Mouse (Mus musculus) heart, embryonic 12.5 days (tissue): ENCODE results near the gene Tarsl2. TPM values are rescaled to one million over a fixed set of nuclear protein-coding genes. Genes with fewer than 3 reads are reported as not detected.

Experiments
- ATAC-seq: fragments of 200-750 bp; cut with Nextera tagmentation; 2 replicates; pipeline ENCODE4 v1.8.0; 2017; ENCODE audit warnings: moderate TSS enrichment, moderate library complexity; ENCODE audit not compliant: insufficient number of reproducible peaks, low FRiP score
- H3K27ac ChIP-seq: fragments of 300-500 bp; sonication (generic); 2 replicates; pipeline ENCODE4 v1.5.1; 2016; ENCODE audit warnings: mild to moderate bottlenecking, moderate library complexity; ENCODE audit not compliant: poor library complexity, severe bottlenecking
- H3K27me3 ChIP-seq: fragments of 300-500 bp; sonication (generic); replicated peaks from 2 replicates; pipeline ENCODE4 v1.6.1; 2016; ENCODE audit warnings: mild to moderate bottlenecking, moderate library complexity
- H3K36me3 ChIP-seq: fragments of 300-500 bp; sonication (generic); 2 replicates; pipeline ENCODE4 v1.6.1; 2016; ENCODE audit warnings: mild to moderate bottlenecking, moderate library complexity
- H3K4me1 ChIP-seq: fragments of 300-500 bp; sonication (generic); replicated peaks from 2 replicates; pipeline ENCODE4 v1.6.1; 2016; ENCODE audit warnings: mild to moderate bottlenecking
- H3K4me2 ChIP-seq: fragments of 300-500 bp; sonication (generic); 2 replicates; pipeline ENCODE4 v1.6.1; 2016; ENCODE audit warnings: mild to moderate bottlenecking, moderate library complexity
- H3K4me3 ChIP-seq: fragments of 300-500 bp; sonication (generic); 2 replicates; pipeline ENCODE4 v1.5.1; 2016; ENCODE audit warnings: mild to moderate bottlenecking
- H3K9ac ChIP-seq: fragments of 300-500 bp; sonication (generic); 2 replicates; pipeline ENCODE4 v1.6.1; 2016; ENCODE audit warnings: mild to moderate bottlenecking, moderate library complexity
- H3K9me3 ChIP-seq: fragments of 300-500 bp; sonication (generic); replicated peaks from 2 replicates; pipeline ENCODE4 v1.6.1; 2016; ENCODE audit warnings: mild to moderate bottlenecking, moderate library complexity
- WGBS: fragments of 180-500 bp; shearing (Covaris S2); methylation state at CpG from one replicate; pipeline ENCODE4 v1.1.7; 2016; 5-methylcytosine and 5-hydroxymethylcytosine counted together
- polyA plus RNA-seq: library from polyadenylated mRNA; unstranded; fragments of >200 nt; fragmentation: Nextera tagmentation; extraction: Ambion mirVana; gene quantifications from 2 replicates; pipeline ENCODE4 v1.2.1, GENCODE M21; 2016

The Tarsl2 gene
- polyA plus RNA-seq: 22.1 and 23.5 TPM in 2 replicates

DNA sequence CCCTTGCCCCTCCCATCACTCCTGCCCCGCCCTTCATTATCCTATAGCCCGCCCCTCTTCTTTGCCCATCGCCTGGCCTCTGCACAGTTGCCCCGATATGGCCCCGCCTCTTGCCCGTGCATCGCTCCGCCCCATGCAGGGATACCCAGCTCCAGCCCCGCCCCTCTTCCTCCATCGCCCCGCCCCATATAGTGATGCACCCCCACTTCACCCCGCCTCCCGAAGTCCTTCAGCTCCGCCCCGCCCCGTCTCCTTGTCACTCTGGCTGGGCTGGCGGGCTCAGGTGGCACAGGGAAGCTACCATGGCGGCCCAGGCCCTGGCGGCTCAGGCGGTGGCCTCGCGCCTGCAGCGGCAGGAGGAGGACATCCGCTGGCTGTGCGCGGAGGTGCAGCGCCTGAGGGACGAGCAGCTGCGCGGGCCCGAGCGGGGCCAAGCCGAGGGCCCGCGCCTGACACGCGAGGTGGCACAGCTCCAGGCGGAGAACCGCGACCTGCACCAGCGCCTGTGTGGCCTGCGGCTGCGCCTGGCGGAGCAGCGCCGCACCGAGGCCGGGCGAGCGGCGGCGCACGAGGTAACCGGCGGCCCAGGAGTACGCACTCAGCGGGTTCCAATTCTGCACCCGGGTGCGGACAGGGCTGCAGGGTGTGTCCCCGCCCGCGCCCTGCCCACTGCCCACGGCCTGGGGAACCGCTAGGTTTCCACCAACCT, at the start of gene Tarsl2:
Gene Tarsl2, plus strand, starts transcription at position 256 of the 709 bp plus-strand sequence.
- H3K36me3 ChIP-seq: peaks cover 29% of the 10 kb centered on the region

DNA sequence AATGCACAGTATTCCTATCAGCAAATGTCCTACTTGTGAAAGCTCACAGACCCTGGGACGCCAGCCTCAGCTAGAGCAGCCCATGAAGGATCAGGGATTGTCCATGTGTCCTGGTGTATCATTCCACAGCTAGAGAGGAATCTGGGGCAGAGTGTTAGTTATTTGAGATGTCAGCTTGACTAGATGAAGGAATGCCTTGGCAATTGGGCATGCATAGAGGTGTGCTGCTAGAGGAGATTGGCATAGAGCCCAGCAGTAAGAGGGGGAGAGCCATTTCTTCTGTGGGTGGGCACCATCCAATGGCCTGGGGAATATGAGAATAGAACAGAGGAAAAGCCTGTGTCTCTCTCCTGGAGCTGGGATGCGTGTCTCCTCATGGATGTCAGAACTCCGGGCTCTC, 38.6 kb upstream of the Tarsl2 start:
- no peak overlapping the region for H3K4me2 ChIP-seq
- H3K4me3 ChIP-seq: no peak overlapping the region
- ATAC-seq: no peak
- H3K9ac ChIP-seq: no peak overlapping the region
- WGBS: 72% methylated on average over 3 of the region's 3 CpGs
- no peak overlapping the region for H3K27ac ChIP-seq
- 0 out of 2 replicates have a peak, but pooled peaks cover 3% of the 10 kb centered on the region for H3K27me3 ChIP-seq
- no peaks in the 10 kb centered on the region for H3K9me3 ChIP-seq
- H3K36me3 ChIP-seq: no peaks in the 10 kb centered on the region
- H3K4me1 ChIP-seq: no peaks in the 10 kb centered on the region

More for the DNA sequence above, at the start of gene Tarsl2:
- Histone ChIP-seq H3K27ac (peak within 1 kb of the TSS; percentile 85), H3K4me1 (peaks cover 21% of the 10 kb centered on the region), H3K9ac (peak within 1 kb of the TSS; percentile 93), H3K27me3 (peaks cover 13% of the 10 kb centered on the region; the same call in 1 of the 2 replicates), H3K4me2 (peak within 1 kb of the TSS; percentile 89), H3K4me3 (peak within 1 kb of the TSS; percentile 85), H3K9me3 (peaks cover 6% of the 10 kb centered on the region)
- peak; percentile 97 for ATAC-seq
- WGBS: under 1% methylated on average over 64 of the region's 64 CpGs

DNA sequence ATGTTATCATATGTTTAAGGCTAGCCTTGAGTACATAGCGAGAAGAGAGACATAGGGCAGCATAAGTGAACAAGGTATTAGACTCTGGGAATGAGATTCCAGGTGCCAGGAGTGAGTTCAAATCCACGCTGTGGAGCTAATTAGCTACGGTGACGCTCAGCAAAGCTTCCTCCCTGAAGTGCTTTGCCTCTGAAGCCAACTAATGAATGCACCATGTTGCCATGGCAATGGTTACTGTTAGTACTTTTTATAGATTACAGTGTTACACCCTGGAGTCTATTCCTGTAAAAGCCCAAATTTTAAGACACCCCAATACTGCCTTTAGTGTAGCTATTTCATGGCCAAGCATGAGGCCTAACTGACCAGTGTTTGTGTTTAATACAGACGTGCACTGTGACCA, 37.7 kb upstream of the Tarsl2 start:
- 81% methylated on average over 5 of the region's 5 CpGs for WGBS
- Histone ChIP-seq H3K27me3 (0 out of 2 replicates have a peak, but pooled peaks cover 3% of the 10 kb centered on the region), H3K4me2 (no peak overlapping the region), H3K9me3 (no peaks in the 10 kb centered on the region), H3K27ac (no peak overlapping the region), H3K9ac (no peak overlapping the region), H3K4me3 (no peak overlapping the region), H3K4me1 (no peaks in the 10 kb centered on the region), H3K36me3 (no peaks in the 10 kb centered on the region)
- ATAC-seq: no peak

DNA sequence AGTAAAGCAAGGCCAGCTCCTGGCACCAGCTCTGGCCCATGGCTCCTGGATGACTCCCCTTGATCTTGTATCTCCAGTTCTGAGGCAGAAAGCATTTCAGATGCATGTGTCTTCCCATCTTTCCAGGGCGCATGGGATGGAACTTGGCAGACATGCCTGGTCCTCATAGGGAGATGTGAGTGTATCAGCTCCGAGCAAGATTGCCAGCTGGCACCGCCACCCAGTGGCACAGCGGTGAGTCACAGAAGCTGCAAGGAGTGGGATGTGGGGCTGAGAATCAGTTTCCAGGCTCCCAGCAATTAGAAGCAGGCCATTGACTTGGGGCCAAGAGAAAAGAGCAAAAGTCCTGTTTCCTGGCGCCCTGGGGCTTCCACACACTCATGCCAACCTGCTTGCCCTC, 34.5 kb upstream of the Tarsl2 start:
- H3K27me3 ChIP-seq: 0 out of 2 replicates have a peak, but pooled peaks cover 3% of the 10 kb centered on the region
- H3K9ac ChIP-seq: no peak overlapping the region
- no peak overlapping the region for H3K4me2 ChIP-seq
- H3K27ac ChIP-seq: no peak overlapping the region
- no peak overlapping the region for H3K4me3 ChIP-seq
- H3K36me3 ChIP-seq: no peaks in the 10 kb centered on the region
- H3K9me3 ChIP-seq: no peaks in the 10 kb centered on the region
- no peak for ATAC-seq
- 72% methylated on average over 5 of the region's 5 CpGs for WGBS
- H3K4me1 ChIP-seq: no peaks in the 10 kb centered on the region

DNA sequence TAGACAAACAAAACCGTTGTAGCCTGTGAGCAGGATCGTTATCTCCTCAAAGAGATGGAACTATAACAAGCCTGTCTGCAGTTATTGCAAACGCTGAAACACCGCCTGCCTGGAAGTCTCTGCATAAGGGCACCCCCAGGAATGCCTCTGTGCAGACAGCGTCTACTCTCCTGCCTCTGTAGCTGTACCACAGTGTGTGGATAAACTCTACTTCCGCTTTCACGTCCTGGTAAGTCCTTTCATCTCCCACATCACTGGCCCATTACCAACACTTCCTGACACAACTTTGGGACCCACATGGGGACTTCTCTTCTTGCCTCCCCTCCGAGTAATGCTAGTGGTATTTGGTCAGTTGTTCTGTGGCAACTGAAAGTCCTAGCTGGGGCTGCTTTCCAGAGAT, 34.0 kb upstream of the Tarsl2 start:
- ATAC-seq: no peak
- Histone ChIP-seq H3K27ac (no peak overlapping the region), H3K9ac (no peak overlapping the region), H3K27me3 (0 out of 2 replicates have a peak, but pooled peaks cover 3% of the 10 kb centered on the region), H3K4me2 (no peak overlapping the region), H3K4me1 (no peaks in the 10 kb centered on the region), H3K4me3 (no peak overlapping the region), H3K9me3 (no peaks in the 10 kb centered on the region), H3K36me3 (no peaks in the 10 kb centered on the region)
- 64% methylated on average over 8 of the region's 8 CpGs for WGBS

DNA sequence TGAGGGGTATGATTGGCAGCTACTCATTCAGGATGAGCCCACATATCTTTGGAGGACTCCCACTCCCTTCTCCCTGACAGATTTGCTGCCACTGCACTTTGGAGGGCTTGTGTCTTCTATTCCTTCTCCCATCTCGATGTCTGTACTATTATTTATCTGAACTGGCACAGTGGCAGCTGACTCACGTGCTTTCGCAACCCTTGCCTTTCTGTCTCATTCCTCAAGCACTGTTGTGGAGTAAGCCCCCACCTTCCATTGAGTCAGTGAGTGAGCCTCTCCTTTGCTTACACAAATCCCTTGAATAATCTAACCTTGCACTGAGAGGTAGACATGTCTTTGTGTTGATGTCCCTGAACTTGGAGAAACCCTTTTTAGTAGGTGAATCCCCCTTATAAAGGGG, 33.4 kb upstream of the Tarsl2 start:
- Histone ChIP-seq H3K4me3 (no peak overlapping the region), H3K36me3 (no peaks in the 10 kb centered on the region), H3K4me1 (no peaks in the 10 kb centered on the region), H3K27me3 (0 out of 2 replicates have a peak, but pooled peaks cover 3% of the 10 kb centered on the region), H3K9me3 (no peaks in the 10 kb centered on the region), H3K9ac (no peak overlapping the region), H3K27ac (no peak overlapping the region), H3K4me2 (no peak overlapping the region)
- 72% methylated on average over 3 of the region's 3 CpGs for WGBS
- ATAC-seq: no peak

DNA sequence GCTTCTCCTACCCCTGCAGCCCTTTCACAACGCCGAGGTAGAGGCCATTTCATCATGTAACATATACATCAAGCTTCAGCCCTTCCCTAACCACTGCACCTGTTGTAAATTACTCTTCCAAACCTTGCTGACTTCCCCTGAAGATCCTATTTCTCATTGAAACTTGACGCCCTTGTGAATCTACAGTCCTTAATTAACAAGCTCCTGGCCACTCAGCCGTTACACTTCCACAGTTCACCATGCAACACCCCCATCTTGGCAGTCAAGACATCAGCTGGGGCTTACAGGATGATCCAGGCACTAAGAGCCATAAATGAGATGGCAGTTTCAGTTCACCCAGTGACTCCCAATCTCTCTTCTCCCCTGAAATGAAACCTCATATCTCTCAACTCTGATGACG, 31.0 kb upstream of the Tarsl2 start:
- no peak overlapping the region for H3K27ac ChIP-seq
- ATAC-seq: no peak
- WGBS: 76% methylated on average over 5 of the region's 5 CpGs
- no peak overlapping the region for H3K9ac ChIP-seq
- H3K4me1 ChIP-seq: no peaks in the 10 kb centered on the region; the same call in 1 of the 2 replicates
- no peaks in the 10 kb centered on the region for H3K9me3 ChIP-seq
- H3K27me3 ChIP-seq: no peaks in the 10 kb centered on the region
- H3K4me2 ChIP-seq: no peak overlapping the region
- H3K4me3 ChIP-seq: no peak overlapping the region
- no peaks in the 10 kb centered on the region for H3K36me3 ChIP-seq

DNA sequence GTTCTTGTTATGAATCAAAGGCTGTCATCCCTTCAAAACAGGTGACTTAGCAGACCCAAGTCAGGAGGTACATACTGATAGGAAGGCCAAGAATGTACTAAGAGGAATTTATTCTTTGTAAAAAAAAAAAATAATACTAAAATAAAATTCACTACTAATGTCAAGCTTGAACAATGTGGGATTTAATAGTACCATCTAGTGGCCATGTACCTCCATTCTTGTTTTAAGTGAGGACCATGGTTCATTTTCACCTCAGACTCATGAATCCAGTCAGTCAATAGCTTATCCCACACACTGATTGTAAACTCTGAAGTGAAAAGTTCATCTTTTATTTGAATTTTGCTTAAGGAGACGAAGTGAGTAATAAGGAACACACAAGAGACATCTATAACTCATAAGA, 25.9 kb upstream of the Tarsl2 start:
- Histone ChIP-seq H3K4me1 (peaks cover 4% of the 10 kb centered on the region; the same call in 1 of the 2 replicates), H3K9ac (no peak overlapping the region), H3K27me3 (no peaks in the 10 kb centered on the region), H3K9me3 (no peaks in the 10 kb centered on the region; the same call in 1 of the 2 replicates), H3K27ac (no peak overlapping the region), H3K4me2 (no peak overlapping the region), H3K4me3 (no peak overlapping the region), H3K36me3 (no peaks in the 10 kb centered on the region)
- no peak for ATAC-seq
- 64% methylated on average over 1 of the region's 1 CpGs for WGBS

DNA sequence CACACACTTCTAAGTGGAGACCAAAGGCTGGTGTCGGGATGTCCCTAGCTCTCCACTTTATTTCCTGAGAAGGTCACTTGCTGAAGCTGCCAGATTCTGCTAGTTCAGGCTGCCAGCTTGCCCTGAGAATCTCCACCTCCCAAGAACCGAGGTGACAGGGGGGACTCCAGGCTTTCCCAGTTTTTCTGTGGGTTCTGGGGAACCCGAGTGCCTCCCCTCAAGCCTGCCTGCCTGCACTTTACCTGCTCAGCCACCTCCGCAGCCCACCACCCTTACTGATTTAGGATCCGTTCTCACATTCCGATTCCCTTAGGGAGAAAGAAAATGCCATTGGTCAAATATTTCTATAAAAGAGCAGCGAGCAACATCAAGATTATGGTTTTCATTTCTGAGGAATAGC, 24.0 kb upstream of the Tarsl2 start:
- Histone ChIP-seq H3K4me3 (no peak overlapping the region), H3K9me3 (no peaks in the 10 kb centered on the region; the same call in 1 of the 2 replicates), H3K4me1 (peaks cover 4% of the 10 kb centered on the region; the same call in 1 of the 2 replicates), H3K36me3 (no peaks in the 10 kb centered on the region), H3K27me3 (no peaks in the 10 kb centered on the region), H3K27ac (no peak overlapping the region), H3K9ac (no peak overlapping the region), H3K4me2 (no peak overlapping the region)
- ATAC-seq: no peak
- 71% methylated on average over 7 of the region's 7 CpGs for WGBS

DNA sequence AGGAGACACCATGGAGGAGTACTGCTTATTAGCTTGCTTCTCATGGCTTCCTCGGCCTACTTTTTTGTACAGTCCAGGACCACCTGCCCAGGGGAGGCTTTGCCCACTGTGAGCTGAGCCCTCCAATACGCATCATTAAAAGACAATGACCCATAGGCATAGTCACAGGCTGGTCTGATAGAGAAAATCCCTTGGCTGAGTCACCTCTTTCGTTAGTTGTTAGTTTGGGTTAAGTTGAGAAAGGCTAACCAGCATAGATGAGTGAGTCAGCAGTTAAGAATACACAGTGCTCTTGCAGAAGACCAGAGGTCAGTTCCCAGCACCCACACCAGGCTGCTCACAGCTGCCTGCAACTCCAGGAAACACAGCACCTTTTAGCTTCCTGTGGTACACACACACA, 21.4 kb upstream of the Tarsl2 start:
- Histone ChIP-seq H3K4me3 (no peak overlapping the region), H3K4me1 (peaks cover 4% of the 10 kb centered on the region; the same call in 1 of the 2 replicates), H3K27me3 (no peaks in the 10 kb centered on the region), H3K4me2 (no peak overlapping the region), H3K36me3 (no peaks in the 10 kb centered on the region), H3K27ac (no peak overlapping the region), H3K9ac (no peak overlapping the region), H3K9me3 (no peaks in the 10 kb centered on the region; the same call in 1 of the 2 replicates)
- WGBS: 85% methylated on average over 3 of the region's 3 CpGs
- ATAC-seq: no peak

DNA sequence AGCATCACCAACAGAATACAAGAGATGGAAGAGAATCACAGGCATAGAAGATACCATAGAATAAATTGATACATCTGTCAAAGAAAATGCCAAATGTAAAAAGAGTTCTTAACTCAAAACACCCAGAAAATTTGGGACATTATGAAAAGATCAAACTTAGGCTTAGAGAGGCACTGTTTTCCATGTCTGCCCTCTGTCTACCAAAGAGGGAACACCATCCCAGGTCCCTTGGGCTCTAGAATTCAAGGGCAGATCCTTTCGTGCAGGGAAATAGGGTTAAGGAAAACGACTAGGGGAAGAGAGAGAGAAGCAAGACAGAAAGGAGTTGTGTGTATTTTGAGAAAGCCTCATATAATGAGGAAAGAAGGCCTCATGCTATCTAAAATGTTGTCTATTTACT, 19.2 kb upstream of the Tarsl2 start:
- Histone ChIP-seq H3K36me3 (no peaks in the 10 kb centered on the region), H3K9ac (no peak overlapping the region), H3K4me3 (no peak overlapping the region), H3K9me3 (no peaks in the 10 kb centered on the region; the same call in 1 of the 2 replicates), H3K27ac (no peak overlapping the region), H3K4me1 (peaks cover 5% of the 10 kb centered on the region; the same call in 1 of the 2 replicates), H3K4me2 (no peak overlapping the region), H3K27me3 (no peaks in the 10 kb centered on the region)
- no peak for ATAC-seq
- WGBS: 43% methylated on average over 2 of the region's 2 CpGs
